8 mouse cellular contexts compared by ENCODE assay signal in the genomic region with DNA sequence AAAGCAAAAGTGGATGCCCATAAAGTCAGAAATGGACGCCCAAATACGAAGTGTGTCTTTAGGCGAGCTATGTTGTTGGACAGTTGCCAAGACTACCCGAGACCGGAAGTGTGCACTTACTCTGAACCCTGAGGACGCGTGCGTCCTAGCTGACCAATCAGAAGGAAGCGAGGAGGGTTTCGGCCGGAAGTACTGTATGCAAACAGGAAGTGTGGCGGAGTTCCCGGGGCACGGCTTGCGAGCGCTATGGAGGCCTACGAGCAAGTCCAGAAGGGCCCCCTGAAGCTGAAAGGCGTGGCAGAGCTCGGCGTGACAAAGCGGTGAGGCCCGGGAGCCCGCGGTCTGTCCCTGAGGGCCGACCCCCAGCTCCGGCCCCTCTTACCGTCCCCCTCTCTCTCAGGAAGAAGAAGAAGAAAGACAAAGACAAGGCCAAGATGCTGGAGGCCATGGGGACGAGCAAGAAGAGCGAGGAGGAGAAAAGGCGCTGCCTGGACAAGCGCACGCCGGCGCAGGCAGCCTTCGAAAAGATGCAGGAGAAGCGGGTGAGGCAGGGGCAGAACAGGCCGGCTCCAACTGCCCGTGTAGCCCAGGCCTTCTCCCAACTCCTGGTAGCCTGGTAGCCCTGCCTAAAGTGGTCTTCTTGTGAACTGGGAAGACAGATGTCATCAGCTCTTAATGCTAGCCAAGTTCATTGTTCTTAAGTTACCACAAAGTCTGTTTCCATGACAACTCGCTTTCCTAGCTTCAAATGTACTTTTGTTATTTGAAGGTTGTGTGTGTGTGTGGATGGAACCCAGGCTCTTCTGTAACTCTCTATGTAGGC. TPM values are rescaled to one million over a fixed set of nuclear protein-coding genes. Genes with fewer than 3 reads are reported as not detected.
DNase-seq lines count a peak whose midpoint lies in the region; ATAC-seq lines count a peak whose summit lies in the region.

A gene (plus strand): TSS at position 190 of the 823 bp plus-strand sequence.

- peak within 1 kb of the TSS; percentile 70 for H3K4me2 ChIP-seq in hindbrain, embryonic 12.5 days (replicated peaks)

- peaks cover 6% of the 10 kb centered on the region; the same call in 1 of the 2 replicates for H3K27me3 ChIP-seq in hindbrain, embryonic 12.5 days

- H3K36me3 ChIP-seq in hindbrain, embryonic 12.5 days = peaks cover 28% of the 10 kb centered on the region

- DNase-seq in NIH3T3 (ENCODE audit: low read depth) = peak; percentile 99
- peak; percentile 93 for DNase-seq in cerebellum, postnatal 10 days
- peak; percentile 83 to 84 for DNase-seq in frontal cortex, postnatal 10 days (ENCODE audit: low spot score in 2 of 2)
- peak; percentile 78 to 94 for DNase-seq in layer of hippocampus, postnatal 14 days (ENCODE audit: low spot score in 2 of 2)
- peak; percentile 91 for DNase-seq in lung, postnatal 14 days
- peak; percentile 90 for DNase-seq in retina, adult 2 months (ENCODE audit: low read depth, low spot score)
- DNase-seq in thymus, postnatal 36 days = peak; percentile 76 to 87

- peak within 1 kb of the TSS; percentile 77 for H3K9ac ChIP-seq in hindbrain, embryonic 12.5 days

- peaks cover 11% of the 10 kb centered on the region for H3K4me1 ChIP-seq in hindbrain, embryonic 12.5 days

- H3K9me3 ChIP-seq in hindbrain, embryonic 12.5 days (replicated peaks) = no peaks in the 10 kb centered on the region

- H3K4me3 ChIP-seq in hindbrain, embryonic 12.5 days = peak within 1 kb of the TSS; percentile 82

- ATAC-seq in hindbrain, embryonic 12.5 days (ENCODE audit: low FRiP score) = peak; percentile 96

- H3K27ac ChIP-seq in hindbrain, embryonic 12.5 days = peak within 1 kb of the TSS; percentile 77

- 13% methylated on average over 39 of the region's 39 CpGs for WGBS in hindbrain, embryonic 12.5 days

RNA-seq across cellular contexts. Expression of the gene that starts here (rescaled TPM):
- polyA plus RNA-seq in hindbrain, embryonic 12.5 days (2016; fragmentation: Nextera tagmentation; extraction: Ambion mirVana) = 85.6 and 94.3 TPM in 2 replicates
- 10 to 100 TPM; 52.2 to 56.5 TPM for total RNA-seq in layer of hippocampus, postnatal 14 days (2021)

Comparison
In these comparisons a context has a peak if more than half of its experiments do, and no peak if none do; other contexts are left out.
1. Peak in every context shown above with its lines: DNase-seq, ATAC-seq, H3K4me3 ChIP-seq and H3K27ac ChIP-seq.